Mouse (Mus musculus) cerebellum, postnatal 25 days (tissue): Measurements from ENCODE around the gene Nol4l.
A peak's percentile ranks its signal among the peaks of the same experiment; 100 is the strongest.
"Not testable (repeated sequence)": the region's sequence is repeated elsewhere in the genome, so short reads cannot be mapped to it uniquely, and the experiment has no call there.

Experiments used
- DNase-seq, 2 experiments: peaks; one replicate each; pipeline ENCODE4 v3.0.0; 2021; ENCODE audit warnings: mixed read lengths in 2 of 2

Nol4l gene

GRCm38 (mm10) chr2:153510136-153510535 lies 19.6 kb downstream of the Nol4l start:
- peak; percentile 64 to 73 for DNase-seq

GRCm38 (mm10) chr2:153509211-153510029 lies 20.4 kb downstream of the Nol4l start:
- peak; percentile 83 to 85 for DNase-seq

DNA sequence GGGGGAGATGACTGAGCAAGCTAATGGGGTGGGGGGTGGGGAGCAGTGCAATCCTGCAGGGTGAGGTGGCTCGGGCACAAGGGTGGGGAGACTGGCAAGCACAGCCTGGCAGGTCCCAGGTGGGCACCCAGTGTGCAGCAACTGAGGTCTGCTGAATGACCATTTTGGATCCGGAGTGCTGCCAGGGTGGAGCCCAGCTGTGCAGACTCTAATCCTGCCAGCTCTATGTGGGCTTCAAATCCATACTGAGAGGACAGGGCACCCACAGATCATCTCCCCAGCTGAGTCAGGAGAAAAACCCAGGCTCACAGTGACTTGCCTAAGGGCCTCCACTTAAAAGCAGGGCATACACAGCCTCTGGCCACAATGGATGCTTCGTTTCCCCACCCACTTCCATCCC lies 21.4 kb downstream of the Nol4l start:
- DNase-seq = peak in 1 of 2 experiments; percentile 38

- peak in 1 of 2 experiments; percentile 36 for DNase-seq
Observed at GRCm38 (mm10) chr2:153507969-153508368, 21.8 kb downstream of the Nol4l start.

DNA sequence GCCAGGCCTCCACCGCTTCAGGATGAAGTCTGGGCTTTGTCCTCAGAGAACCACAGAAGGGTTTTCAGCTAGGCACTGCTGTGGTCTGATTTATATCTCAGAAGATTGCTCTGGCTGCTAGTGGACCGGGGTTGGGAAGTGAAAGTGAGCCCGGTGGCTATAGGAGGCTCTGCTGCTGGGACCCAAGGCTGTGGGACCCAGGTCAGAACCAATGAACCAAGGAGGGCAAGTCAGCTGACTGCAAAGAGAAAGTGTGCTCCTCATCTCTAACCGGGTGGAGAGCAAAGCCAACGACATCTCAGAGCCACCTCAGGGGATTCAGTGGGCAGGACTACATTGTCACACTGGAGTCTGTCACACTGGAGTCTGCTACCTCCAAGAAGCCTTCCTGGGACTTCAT lies 23.4 kb downstream of the Nol4l start:
- no peak for DNase-seq

- peak in 1 of 2 experiments; percentile 69 for DNase-seq
Observed at GRCm38 (mm10) chr2:153499154-153499553, 30.6 kb downstream of the Nol4l start.

GRCm38 (mm10) chr2:153496898-153497297 lies 32.9 kb downstream of the Nol4l start:
- peak; percentile 80 to 85 for DNase-seq

DNA sequence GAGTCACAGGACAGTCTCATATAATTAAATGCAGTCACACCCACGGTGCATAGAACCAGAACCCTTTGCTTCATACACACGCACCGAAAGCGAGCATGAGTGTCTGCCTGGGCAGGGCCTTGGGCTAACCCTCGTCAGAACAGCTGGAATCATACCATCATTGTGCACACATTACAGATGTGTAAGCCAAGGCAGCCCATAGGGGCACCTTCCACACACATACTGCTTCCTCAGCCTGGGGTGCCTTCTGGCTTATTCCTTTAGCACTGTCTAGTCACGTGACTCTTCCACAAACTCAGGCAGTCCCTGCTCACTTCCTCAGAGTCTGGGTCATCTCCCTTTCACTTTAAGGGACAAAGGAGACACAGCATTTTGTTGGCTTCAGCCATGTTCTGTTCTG lies 33.5 kb downstream of the Nol4l start:
- peak; percentile 29 to 36 for DNase-seq

- DNase-seq = peak; percentile 33 to 40
Observed at GRCm38 (mm10) chr2:153495818-153496217, 34.0 kb downstream of the Nol4l start.

GRCm38 (mm10) chr2:153495391-153495790 lies 34.4 kb downstream of the Nol4l start:
- DNase-seq = not testable (repeated sequence)

DNA sequence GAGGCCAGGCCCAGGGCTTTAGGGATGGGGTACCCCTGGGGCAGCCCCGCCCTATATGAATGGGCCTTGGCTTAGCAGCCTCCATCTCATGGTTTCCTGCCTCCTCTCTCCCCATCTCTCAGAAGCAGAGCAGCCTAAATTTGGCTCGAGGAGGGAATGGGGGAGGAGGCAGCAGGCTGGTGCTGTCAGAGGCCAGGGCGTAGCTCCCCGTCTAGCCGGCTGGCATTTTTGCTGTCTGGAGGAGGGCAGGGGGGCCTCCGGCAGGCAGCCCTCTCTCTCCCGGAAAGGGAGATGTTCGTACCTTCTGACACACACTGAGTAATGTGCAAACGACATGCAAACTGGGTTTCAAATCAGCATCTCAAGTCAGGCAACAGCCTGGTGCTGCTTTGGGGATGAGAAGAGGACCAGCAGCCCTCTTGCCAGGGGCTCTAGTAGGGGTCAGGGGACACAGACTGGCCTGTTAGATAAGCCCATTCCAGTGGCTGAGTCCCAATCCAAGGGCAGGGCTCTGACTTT lies 35.4 kb downstream of the Nol4l start:
- peak; percentile 68 to 75 for DNase-seq

DNA sequence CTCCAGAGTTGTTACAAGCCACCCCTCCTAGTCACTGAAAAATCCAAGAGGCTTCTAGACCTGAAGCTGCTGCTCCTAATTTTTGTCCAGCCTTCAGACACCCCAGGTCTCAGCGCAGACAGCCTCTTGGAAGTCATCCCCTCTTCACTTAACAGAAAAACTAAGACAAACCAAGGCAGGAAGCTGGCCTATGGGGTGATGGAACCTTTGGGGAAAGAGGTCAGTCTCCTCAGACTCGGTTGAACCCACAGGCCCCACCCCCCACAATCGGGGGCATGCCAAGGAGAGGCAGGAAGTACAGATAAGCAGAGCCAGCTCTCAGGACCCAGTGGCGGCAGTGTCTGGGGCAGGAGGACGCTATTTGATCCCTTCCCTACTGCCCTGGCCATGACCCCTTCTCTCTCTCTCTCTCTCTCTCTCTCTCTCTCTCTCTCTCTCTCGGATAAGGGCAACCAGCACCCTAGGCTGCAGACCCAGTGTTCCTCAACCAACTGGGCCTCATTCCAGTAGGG lies 35.9 kb downstream of the Nol4l start:
- peak in 1 of 2 experiments; percentile 63 for DNase-seq

DNA sequence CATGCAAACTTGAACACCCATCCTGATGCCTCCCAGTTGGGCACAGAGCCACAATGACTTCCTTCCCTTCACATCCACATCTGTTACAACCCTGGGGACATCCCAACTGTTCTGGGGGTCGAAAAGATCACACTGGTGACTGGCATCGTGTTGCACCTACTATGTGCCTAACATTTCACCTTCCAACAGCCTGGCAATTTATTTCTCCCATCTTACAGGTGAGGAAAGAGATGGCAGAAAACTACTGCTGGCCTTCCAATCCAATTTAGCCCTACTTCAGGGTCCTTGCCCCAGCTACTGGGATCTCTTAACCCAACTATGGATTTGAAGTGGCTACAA lies 36.4 kb downstream of the Nol4l start:
- DNase-seq = no peak

DNA sequence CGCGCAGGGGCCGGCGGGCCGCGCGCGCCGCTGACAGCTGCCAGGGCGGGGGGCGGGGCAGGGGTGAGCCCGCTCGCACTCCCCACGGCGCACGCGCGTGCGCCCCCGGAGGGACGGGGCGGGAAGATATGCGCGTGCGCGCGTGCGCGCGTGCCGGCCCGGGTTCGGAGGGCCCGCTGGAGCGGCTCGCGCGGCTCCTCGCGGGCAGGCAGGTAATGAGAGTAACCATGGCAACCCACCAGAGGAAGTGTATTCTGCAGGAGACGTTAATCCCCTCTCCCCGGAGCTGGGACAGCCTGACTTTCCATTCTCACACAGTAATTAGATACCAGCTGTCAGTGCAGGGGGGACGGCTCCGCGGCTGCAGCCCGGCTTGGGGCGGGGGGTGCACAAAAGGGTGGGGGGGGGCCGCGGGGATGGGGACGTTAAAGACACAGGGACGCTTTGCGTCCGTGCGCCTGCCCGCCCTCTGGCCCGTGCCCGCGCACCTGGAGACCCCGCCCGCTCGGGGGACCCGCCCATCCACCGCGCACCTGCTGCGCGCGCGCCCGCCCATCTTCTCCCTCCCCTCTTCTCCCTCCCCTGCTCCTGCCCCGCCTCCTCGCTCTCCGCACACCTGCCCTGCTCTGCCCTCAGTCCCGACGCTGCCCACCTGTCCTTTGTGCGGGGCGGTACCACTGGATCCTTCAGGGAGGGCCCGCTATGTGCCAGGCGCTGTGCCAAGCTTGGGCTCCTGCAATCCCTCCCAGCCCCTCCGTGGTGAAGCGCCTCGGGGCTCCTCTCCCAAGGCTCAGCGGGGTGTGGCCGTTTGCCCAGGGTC lies 37.0 kb downstream of the Nol4l start, which contains the start of gene 4930404H24Rik:
TSS of gene 4930404H24Rik (plus strand) at position 218 of the 820 bp plus-strand sequence.
- DNase-seq = peak; percentile 87 to 94

DNA sequence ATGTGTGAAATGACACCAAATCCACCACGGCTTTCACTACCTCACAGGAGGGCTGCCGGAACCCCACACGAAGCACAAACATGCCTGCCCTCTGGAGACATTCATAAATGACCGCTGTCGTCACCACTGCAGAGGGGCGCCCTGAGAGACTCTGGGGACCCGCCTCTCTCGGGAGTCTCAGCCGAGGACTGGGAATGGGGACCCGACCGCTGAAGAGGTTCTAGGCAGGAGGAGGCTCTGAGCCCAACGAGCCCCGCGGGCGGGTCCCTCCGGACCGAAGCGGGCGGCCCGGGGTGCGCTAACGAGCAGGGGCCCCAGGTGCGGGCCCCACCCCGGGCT lies 37.6 kb downstream of the Nol4l start:
- peak in 1 of 2 experiments; percentile 68 for DNase-seq

DNA sequence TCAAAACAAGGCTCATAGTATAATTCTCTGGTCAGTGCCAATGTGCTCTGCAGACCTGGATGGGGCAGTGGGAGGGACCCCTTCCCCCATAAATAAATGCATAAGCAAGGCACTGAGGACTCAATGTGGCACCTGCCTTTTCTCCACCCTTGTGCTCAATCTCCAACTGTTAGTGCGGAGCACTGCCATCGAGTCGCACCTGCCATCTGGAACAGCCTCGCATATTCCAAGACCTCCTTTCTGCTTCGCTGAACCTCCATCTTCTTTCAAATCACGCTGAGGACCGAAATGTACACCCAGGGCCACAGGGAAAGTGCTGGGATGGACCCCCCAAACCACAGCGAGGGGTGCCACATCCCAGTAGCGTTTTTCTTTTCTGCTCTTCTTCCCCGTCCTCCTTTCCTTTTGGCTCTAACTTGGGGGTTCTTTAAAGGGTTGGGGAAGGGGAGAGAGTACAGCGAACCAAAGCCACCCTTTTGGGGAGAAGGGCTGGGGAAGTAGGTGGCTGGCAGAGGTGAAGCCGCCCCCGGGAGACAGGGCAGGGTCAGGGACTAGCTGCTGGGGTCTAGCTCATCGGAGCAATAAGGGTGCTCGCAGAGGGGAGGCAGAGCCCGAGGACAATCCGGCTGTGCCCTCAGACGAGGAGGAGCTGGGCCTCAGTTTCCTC lies 38.1 kb downstream of the Nol4l start:
- DNase-seq = peak; percentile 80 to 82

- DNase-seq = peak; percentile 49 to 50
Observed at GRCm38 (mm10) chr2:153490940-153491339, 38.8 kb downstream of the Nol4l start.

- DNase-seq = no peak
Observed at GRCm38 (mm10) chr2:153490116-153490515, 39.7 kb downstream of the Nol4l start.

- DNase-seq = peak; percentile 28 to 48
Observed at GRCm38 (mm10) chr2:153484071-153484470, 45.7 kb downstream of the Nol4l start.

DNA sequence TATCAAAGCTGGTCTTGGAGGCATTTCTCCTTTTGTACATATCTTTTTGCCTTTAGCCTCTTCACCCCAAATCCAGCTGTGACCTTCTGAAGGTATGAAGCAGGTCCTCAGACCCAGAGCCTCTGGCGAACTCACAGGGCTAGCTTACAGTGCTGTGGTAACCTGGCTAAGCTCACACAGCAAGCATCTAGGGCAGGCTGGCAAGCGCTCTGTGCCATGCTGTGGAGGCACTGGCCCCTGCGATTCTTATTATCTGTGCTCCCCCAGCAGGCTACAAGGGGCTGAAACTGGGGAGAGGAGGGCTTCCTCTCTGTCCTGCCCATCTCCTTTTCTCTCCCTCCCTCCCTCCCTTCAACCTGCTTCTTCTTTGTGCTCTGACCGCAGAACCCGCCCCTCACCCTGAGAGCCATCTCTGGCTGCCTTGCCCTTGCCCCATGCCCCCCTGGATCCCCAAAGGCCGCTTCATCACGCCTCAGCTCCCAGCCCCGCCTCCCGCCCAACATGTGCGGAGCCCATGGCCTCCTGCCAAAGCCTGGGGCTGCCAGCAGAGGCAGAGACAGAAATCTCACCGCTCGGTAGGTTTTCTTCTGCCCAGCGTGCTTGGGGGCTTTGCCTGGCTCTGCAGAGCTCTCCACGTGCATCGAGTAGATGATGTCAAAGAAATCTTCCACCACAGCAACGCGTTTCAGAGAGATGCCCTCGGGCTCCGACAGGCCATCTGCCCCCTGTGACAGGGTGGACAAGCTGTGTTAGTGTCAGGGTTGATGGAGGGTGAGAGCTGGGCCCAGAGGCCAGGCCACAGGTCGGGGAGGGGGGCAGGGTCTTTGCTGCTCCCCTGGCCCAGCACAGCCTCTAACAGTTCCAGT lies 46.4 kb downstream of the Nol4l start:
- peak; percentile 81 to 89 for DNase-seq

DNA sequence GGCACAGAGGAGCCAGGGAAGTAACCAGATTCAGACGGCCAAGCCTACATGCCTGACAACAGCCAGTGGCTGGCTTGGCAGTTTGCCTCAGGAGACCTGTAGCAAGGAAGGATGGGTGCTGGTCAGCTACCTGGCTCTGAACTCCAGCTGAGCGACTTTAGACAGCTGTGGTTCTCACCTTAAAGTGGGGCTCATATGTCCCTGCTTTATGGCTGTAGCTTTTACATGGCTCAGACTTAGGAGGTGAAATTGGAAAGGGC lies 48.0 kb downstream of the Nol4l start:
- DNase-seq = peak; percentile 47 to 57
